Mouse (Mus musculus) T-helper 2 cell (primary cell): ENCODE results near the gene Tll1.
"Not testable (repeated sequence)": the region's sequence is repeated elsewhere in the genome, so short reads cannot be mapped to it uniquely, and the experiment has no call there.

Source experiments
- in situ Hi-C: fragments of 300-600 bp; cut with MboI, MseI; formaldehyde crosslinking; loops from one replicate; pipeline ENCODE4 v1.15.1; 2025; ENCODE audit warnings: high pct_unique_total_duplicates

The Tll1 gene

GRCm38 (mm10) chr8:64059867-64060266, 146.2 kb downstream of the Tll1 start:
- in situ Hi-C loops: no loop called here

- in situ Hi-C loops: no loop called here
These were observed 148.5 kb downstream of the Tll1 start for GRCm38 (mm10) chr8:64057571-64057970.

GRCm38 (mm10) chr8:64048556-64048955, 157.5 kb downstream of the Tll1 start:
- in situ Hi-C loops: no loop called here

- in situ Hi-C loops: no loop called here
These were observed 158.0 kb downstream of the Tll1 start for GRCm38 (mm10) chr8:64047963-64048505.

DNA sequence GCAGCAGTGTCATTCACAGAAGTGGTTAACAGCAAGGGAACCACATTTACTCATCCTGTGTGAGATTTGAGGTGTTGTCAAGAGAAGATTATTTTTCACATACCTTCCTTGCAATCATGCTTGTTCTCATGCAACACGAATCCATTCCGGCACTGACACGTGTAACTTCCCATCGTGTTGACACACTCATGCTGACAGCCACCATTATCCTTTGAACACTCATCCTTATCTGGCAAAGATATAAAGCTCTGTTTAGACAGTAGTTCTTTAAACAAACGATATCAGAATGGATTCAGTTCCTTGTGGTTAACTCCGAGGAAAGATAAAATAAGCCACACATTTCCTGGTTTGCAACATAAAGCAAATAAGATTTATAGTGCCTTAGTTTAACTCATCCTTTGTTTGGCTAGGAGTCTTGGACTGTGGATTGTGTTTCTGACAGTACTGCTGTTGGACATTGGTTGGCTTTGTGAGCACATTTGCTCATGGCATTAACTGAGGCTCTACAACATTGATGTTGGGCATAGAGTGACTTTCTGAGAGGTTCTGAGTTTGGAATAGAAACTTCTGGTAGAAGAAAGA, 164.7 kb downstream of the Tll1 start:
- in situ Hi-C loops: no loop called here

- in situ Hi-C loops: no loop called here
These were observed 175.2 kb downstream of the Tll1 start for GRCm38 (mm10) chr8:64030672-64031385.

GRCm38 (mm10) chr8:64030081-64030480, 176.0 kb downstream of the Tll1 start:
- in situ Hi-C loops: no loop called here

- in situ Hi-C loops: loop anchor here (5.0 kb wide), 1 partner anchor 568 kb away; no protein-coding TSS in a partner anchor
These were observed 176.5 kb downstream of the Tll1 start for GRCm38 (mm10) chr8:64029525-64029924.

GRCm38 (mm10) chr8:64024359-64024758, 181.7 kb downstream of the Tll1 start:
- in situ Hi-C loops: loop anchor here (25.0 kb wide), 1 partner anchor 513 kb away; no protein-coding TSS in a partner anchor

DNA sequence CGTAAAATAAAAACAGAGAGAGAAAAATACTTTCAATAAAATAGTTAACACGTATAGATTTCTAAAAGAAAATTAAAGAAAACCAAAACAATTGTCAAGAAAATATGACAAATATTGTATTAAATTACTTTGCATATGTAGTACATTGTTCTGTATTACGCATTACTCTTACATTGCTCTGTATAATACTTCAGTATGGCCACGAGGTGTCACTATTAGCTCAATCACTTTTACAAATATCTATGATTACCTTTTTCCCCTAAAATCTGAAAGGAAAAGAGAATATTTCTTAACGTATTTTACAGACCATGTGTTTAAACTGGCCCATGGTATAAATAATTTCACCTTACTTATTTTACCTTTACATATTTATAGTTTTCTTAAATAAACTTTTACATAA, 182.5 kb downstream of the Tll1 start:
- in situ Hi-C loops: loop anchor here (25.0 kb wide), 1 partner anchor 514 kb away; no protein-coding TSS in a partner anchor

DNA sequence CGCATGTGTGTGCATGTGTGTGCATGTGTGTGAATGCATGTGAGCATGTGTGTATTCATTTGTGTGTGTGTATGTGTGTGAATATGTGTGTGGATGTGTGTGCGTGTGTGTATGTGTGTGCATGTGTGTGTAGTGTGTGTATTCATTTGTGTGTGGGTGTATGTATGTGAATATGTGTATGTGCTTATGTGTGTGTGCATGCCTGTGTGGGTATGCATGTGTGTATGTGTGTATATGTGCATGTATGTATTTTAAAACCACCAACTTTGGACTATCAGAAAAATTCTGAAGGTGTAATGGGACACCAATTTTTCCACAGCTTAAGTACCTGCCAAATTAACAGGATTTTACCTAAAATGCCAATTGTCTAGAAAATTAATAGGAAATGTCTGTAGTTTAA, 183.0 kb downstream of the Tll1 start:
- in situ Hi-C loops: loop anchor here (25.0 kb wide), 1 partner anchor 514 kb away; no protein-coding TSS in a partner anchor

GRCm38 (mm10) chr8:63970612-63971391, 235.3 kb downstream of the Tll1 start:
- in situ Hi-C loops: not testable (repeated sequence)
